Mouse (Mus musculus): ENCODE measurements around the gene Gm18336.

Gm18336 gene

GRCm38 (mm10) chrX:73356163-73356562 lies 42.4 kb downstream of the Gm18336 start:
- H3K36me3 ChIP-seq (ENCODE audit: control insufficient read depth, insufficient read depth, low read length, poor library complexity, severe bottlenecking): 0 out of 2 replicates have a peak, but pooled peaks cover 1% of the 10 kb centered on the region
- DNase-seq (ENCODE audit: low read depth, low spot score): no peak
- no peaks in the 10 kb centered on the region for H3K27me3 ChIP-seq (ENCODE audit: control insufficient read depth, insufficient read depth, low read length, poor library complexity, severe bottlenecking)
